19 mouse cellular contexts compared by ENCODE assay signal in the genomic region with DNA sequence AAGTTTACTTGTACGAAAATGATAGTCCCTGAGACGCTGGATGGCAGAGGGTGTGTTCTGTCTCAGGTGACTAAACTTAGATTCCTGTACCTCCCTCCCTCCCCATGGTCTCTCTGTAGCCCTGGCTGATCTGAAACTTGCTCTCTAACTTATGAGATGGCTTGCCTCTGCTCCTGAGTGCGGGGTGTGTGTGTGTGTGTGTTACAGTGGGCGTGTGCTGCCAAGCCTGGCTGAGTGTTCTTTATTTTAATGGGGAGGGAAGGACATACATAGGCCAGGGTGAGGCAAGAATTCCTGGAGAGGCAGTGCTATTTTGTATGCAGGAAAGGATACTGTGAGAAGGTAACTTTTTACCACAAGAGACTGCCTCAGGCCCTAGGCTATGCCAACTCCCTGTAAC.
"Had no signal": no experiment of that assay in that cellular context is flagged by ENCODE, and none has a peak within 500 bp of the region (broad histone marks: within the 10 kb centered on the region; RNA-seq: fewer than 3 reads in every experiment).

No protein-coding gene starts in this region.

- H3K4me1 ChIP-seq: midbrain, embryonic 10.5 days; midbrain, embryonic 12.5 days; neural tube, embryonic 13.5 days; neural tube, embryonic 15.5 days had no signal

- H3K4me2 ChIP-seq: lung, embryonic 14.5 days; midbrain, embryonic 12.5 days; neural tube, embryonic 13.5 days; neural tube, embryonic 15.5 days had no signal

- DNase-seq: lung, adult 18-20 months; lung, embryonic 14.5 days; lung, postnatal 14 days; lung, postnatal 36 days; midbrain, embryonic 14.5 days; retina, postnatal 1 day; right cerebral cortex, adult 18-20 months; right cerebral cortex, postnatal 25 days; right cerebral cortex, postnatal 4 days; spleen, adult 18-20 months; thymus, adult 18-20 months; thymus, postnatal 14 days; thymus, postnatal 36 days had no signal

- ATAC-seq: midbrain, embryonic 16.5 days had no signal

- H3K27me3 ChIP-seq: midbrain, embryonic 12.5 days; neural tube, embryonic 13.5 days; neural tube, embryonic 15.5 days had no signal

- H3K9ac ChIP-seq: lung, embryonic 14.5 days; midbrain, embryonic 12.5 days; neural tube, embryonic 13.5 days; neural tube, embryonic 15.5 days had no signal

- H3K9me3 ChIP-seq: midbrain, embryonic 10.5 days; midbrain, embryonic 12.5 days; neural tube, embryonic 13.5 days; neural tube, embryonic 15.5 days had no signal

- H3K4me3 ChIP-seq: midbrain, embryonic 10.5 days; midbrain, embryonic 12.5 days; myocyte; neural tube, embryonic 13.5 days; neural tube, embryonic 15.5 days had no signal

- H3K27ac ChIP-seq: midbrain, embryonic 10.5 days; midbrain, embryonic 12.5 days; neural tube, embryonic 13.5 days; neural tube, embryonic 15.5 days had no signal
